Mouse (Mus musculus): Measurements from ENCODE around the gene Nlk. TPM values are rescaled to one million over a fixed set of nuclear protein-coding genes. Genes with fewer than 3 reads are reported as not detected.

The Nlk gene
- polyA plus RNA-seq, 1 experiment, result 13.8 TPM

DNA sequence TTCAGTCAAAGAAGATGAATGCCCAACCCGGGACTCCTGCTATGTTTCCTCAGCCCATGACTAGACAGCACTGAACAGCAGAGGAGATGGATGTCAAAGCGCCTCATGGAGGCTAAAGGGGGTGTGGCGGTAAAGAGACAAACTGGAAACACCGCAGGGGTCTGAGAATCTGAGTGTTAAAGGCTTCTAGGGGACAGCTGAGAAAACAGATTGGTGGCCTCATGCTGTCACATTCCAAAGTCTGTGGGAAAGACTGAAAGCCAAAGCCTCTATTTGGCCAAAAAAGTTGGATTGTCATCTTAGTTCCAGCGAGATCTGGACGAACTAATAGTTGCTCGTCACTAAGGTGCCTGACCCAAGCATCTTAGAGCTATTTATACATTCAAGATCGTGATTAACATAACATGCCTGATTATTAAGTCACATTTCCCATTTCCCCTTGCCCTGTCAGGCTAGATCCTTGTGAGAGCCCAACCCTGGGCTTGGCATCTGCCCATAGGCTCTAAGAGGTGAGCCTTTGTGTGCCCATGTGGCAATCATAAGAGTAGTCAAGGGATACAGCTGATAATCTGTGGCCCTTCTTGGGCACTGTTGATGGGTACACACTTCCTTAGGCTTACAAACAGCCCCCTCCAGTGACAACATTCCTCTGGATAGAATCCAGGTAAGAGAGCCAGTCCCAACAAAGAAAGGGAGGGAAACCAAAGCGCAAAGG, 173.8 kb downstream of the Nlk start:
- TF ChIP-seq POLR2A (IDR thresholded peaks at IDR 0.05; ENCODE audit: low read depth, low read length) (no peak), CTCF (IDR thresholded peaks at IDR 0.05; ENCODE audit: extremely low read depth, insufficient read depth, insufficient read length, insufficient replicate concordance) (no peak)
- DNase-seq (ENCODE audit: low read depth in 1 of 2, low spot score in 2 of 2), result no peak
- Histone ChIP-seq H3K27me3 (ENCODE audit: control insufficient read depth, insufficient read depth, low read length) (no peaks in the 10 kb centered on the region), H3K4me3 (ENCODE audit: extremely low read depth, insufficient read depth, insufficient read length) (no peak overlapping the region), H3K4me1 (ENCODE audit: control insufficient read depth, insufficient read depth, insufficient read length) (no peaks in the 10 kb centered on the region), H3K36me3 (ENCODE audit: control insufficient read depth, insufficient read depth, low read length) (peaks cover 45% of the 10 kb centered on the region), H3K27ac (ENCODE audit: insufficient read depth, low read length) (no peak overlapping the region)
- WGBS, result 93% methylated on average over 9 of the region's 9 CpGs

- Histone ChIP-seq H3K4me3 (ENCODE audit: extremely low read depth, insufficient read depth, insufficient read length) (no peak overlapping the region), H3K27me3 (ENCODE audit: control insufficient read depth, insufficient read depth, low read length) (no peaks in the 10 kb centered on the region), H3K27ac (ENCODE audit: insufficient read depth, low read length) (no peak overlapping the region), H3K36me3 (ENCODE audit: control insufficient read depth, insufficient read depth, low read length) (peaks cover 40% of the 10 kb centered on the region), H3K4me1 (ENCODE audit: control insufficient read depth, insufficient read depth, insufficient read length) (no peaks in the 10 kb centered on the region)
- 97% methylated on average over 1 of the region's 1 CpGs for WGBS
- no peak for DNase-seq (ENCODE audit: low read depth in 1 of 2, low spot score in 2 of 2)
- no peak for TF ChIP-seq CTCF (IDR thresholded peaks at IDR 0.05; ENCODE audit: extremely low read depth, insufficient read depth, insufficient read length, insufficient replicate concordance)
- TF ChIP-seq POLR2A (IDR thresholded peaks at IDR 0.05; ENCODE audit: low read depth, low read length), result no peak
Observed at GRCm38 (mm10) chr11:78522481-78522997, 174.6 kb downstream of the Nlk start.

- Histone ChIP-seq H3K27ac (ENCODE audit: insufficient read depth, low read length) (no peak overlapping the region), H3K27me3 (ENCODE audit: control insufficient read depth, insufficient read depth, low read length) (no peaks in the 10 kb centered on the region), H3K36me3 (ENCODE audit: control insufficient read depth, insufficient read depth, low read length) (peaks cover 38% of the 10 kb centered on the region), H3K4me1 (ENCODE audit: control insufficient read depth, insufficient read depth, insufficient read length) (no peaks in the 10 kb centered on the region), H3K4me3 (ENCODE audit: extremely low read depth, insufficient read depth, insufficient read length) (no peak overlapping the region)
- DNase-seq (ENCODE audit: low read depth in 1 of 2, low spot score in 2 of 2), result no peak
- WGBS, result 86% methylated on average over 3 of the region's 3 CpGs
- TF ChIP-seq POLR2A (IDR thresholded peaks at IDR 0.05; ENCODE audit: low read depth, low read length), result no peak
- TF ChIP-seq CTCF (IDR thresholded peaks at IDR 0.05; ENCODE audit: extremely low read depth, insufficient read depth, insufficient read length, insufficient replicate concordance), result no peak
Observed at GRCm38 (mm10) chr11:78521880-78522279, 175.3 kb downstream of the Nlk start.

DNA sequence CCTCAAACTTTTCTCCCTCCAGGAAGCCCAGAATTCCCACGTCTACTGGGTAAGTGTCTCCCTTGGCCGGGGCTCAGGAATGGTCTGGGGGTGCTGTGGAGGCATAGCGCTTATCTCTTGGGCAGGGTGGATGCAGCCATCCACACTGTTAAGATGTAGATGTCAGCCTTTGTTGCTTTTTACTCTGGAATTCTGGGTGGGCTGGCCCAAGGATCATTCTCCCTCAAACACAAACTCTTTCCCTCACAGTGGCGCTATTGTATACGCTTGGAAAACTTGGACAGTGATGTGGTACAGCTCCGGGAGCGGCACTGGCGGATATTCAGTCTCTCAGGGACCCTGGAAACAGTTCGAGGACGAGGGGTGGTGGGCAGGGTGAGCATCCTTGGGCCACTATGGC, 178.2 kb downstream of the Nlk start:
- 94% methylated on average over 10 of the region's 10 CpGs for WGBS
- H3K36me3 ChIP-seq (ENCODE audit: control insufficient read depth, insufficient read depth, low read length), result peaks cover 33% of the 10 kb centered on the region

More for the DNA sequence above, 178.2 kb downstream of the Nlk start:
- Histone ChIP-seq H3K27me3 (ENCODE audit: control insufficient read depth, insufficient read depth, low read length) (no peaks in the 10 kb centered on the region), H3K4me1 (ENCODE audit: control insufficient read depth, insufficient read depth, insufficient read length) (no peaks in the 10 kb centered on the region), H3K4me3 (ENCODE audit: extremely low read depth, insufficient read depth, insufficient read length) (no peak overlapping the region), H3K27ac (ENCODE audit: insufficient read depth, low read length) (no peak overlapping the region)
- no peak for DNase-seq (ENCODE audit: low read depth in 1 of 2, low spot score in 2 of 2)
- TF ChIP-seq POLR2A (IDR thresholded peaks at IDR 0.05; ENCODE audit: low read depth, low read length) (no peak), CTCF (IDR thresholded peaks at IDR 0.05; ENCODE audit: extremely low read depth, insufficient read depth, insufficient read length, insufficient replicate concordance) (no peak)

Other genes with a start within 250 kb of the Nlk start
- gene Slc46a1, start 231.7 kb downstream of the Nlk start, polyA plus RNA-seq (2012; rRNA removed), result 5.5 and 6.1 TPM in 2 replicates
- 0.51 and 1.0 TPM in 2 replicates for gene Sarm1, start 199.6 kb downstream of the Nlk start, polyA plus RNA-seq (2012; rRNA removed)
- 2.6 and 3.0 TPM in 2 replicates for gene Vtn, start 198.3 kb downstream of the Nlk start, polyA plus RNA-seq (2012; rRNA removed)
- gene Sebox, start 193.9 kb downstream of the Nlk start, polyA plus RNA-seq (2012; rRNA removed), result not detected in 2 replicates
- gene Tmem199, start 185.2 kb downstream of the Nlk start, polyA plus RNA-seq (2012; rRNA removed), result 8.7 and 9.8 TPM in 2 replicates
- gene Poldip2, start 185.2 kb downstream of the Nlk start, polyA plus RNA-seq (2012; rRNA removed), result 21.0 and 22.7 TPM in 2 replicates
- 10.4 and 11.8 TPM in 2 replicates for gene Tnfaip1, start 161.0 kb downstream of the Nlk start, polyA plus RNA-seq (2012; rRNA removed)
- 41.7 and 44.8 TPM in 2 replicates for gene Ift20, start 161.0 kb downstream of the Nlk start, polyA plus RNA-seq (2012; rRNA removed)
- gene Tmem97, start 146.6 kb downstream of the Nlk start, polyA plus RNA-seq (2012; rRNA removed), result 15.6 and 19.9 TPM in 2 replicates
- 38.0 and 42.1 TPM in 2 replicates for gene Ccnq, start 54.4 kb upstream of the Nlk start, polyA plus RNA-seq (2012; rRNA removed)
- gene Lyrm9, start 129.2 kb upstream of the Nlk start, polyA plus RNA-seq (2012; rRNA removed), result 11.4 and 12.1 TPM in 2 replicates
- gene Nos2, start 223.4 kb upstream of the Nlk start, polyA plus RNA-seq (2012; rRNA removed), result 1.2 and 1.3 TPM in 2 replicates

All from spleen, adult 2 months (tissue).